Mouse (Mus musculus) olfactory bulb, adult 2 months (tissue): ENCODE measurements around the gene Epb41.

Experiments used
- CTCF ChIP-seq: fragments of 200-500 bp; IDR thresholded peaks from 2 replicates; pipeline ENCODE4 v1.5.1; 2012; ENCODE audit warnings: low read depth, mild to moderate bottlenecking, low read length, moderate library complexity; ENCODE audit not compliant: insufficient read depth
- POLR2A ChIP-seq: fragments of 200-500 bp; IDR thresholded peaks from 2 replicates; pipeline ENCODE4 v1.6.1; 2012; ENCODE audit warnings: mild to moderate bottlenecking, low read depth, low read length, moderate library complexity; ENCODE audit not compliant: insufficient read depth

DNA sequence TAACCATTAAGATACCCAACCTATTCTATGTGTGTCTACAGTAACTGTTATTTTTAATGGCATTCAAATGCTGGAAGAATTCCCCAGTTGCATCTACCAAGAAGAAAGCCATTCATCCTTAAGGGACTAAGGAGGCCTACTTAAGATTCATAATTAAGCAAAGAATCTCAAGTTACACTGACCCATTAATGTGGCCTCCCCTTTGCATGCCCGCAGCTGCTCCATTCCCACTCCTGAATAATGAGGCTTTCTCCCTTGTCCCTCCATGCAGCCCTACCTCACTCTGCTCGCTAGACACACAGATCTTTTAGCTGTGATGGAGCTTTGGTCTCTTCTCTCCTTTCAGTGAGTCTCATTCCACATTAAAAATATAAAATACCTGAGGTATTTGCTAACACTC, 40.9 kb downstream of the Epb41 start:
- TF ChIP-seq CTCF = no peak
- no peak for TF ChIP-seq POLR2A
